Mouse (Mus musculus) heart, postnatal 0 days (tissue): ENCODE measurements around the gene Pakap.

Source experiments
- CTCF ChIP-seq: IDR thresholded peaks from 2 replicates; pipeline ENCODE4 v1.5.1; 2016; ENCODE audit warnings: antibody characterized with exemption, control low read depth, low read depth
- EP300 ChIP-seq: IDR thresholded peaks from 2 replicates; pipeline ENCODE4 v1.6.1; 2016; ENCODE audit warnings: antibody characterized with exemption, low read depth

GRCm38 (mm10) chr4:57528296-57528695, 39.7 kb upstream of the Pakap start:
- TF ChIP-seq CTCF, result no peak
- TF ChIP-seq EP300, result no peak
